Mouse (Mus musculus) liver, embryonic 14.5 days (tissue): ENCODE data around the gene Aoc1. TPM values are rescaled to one million over a fixed set of nuclear protein-coding genes. Genes with fewer than 3 reads are reported as not detected.

ENCODE experiments used
- ATAC-seq: fragments of 200-750 bp; cut with Nextera tagmentation; 2 replicates; pipeline ENCODE4 v1.8.0; 2017; ENCODE audit warnings: moderate number of reproducible peaks, mild to moderate bottlenecking, moderate library complexity; ENCODE audit not compliant: insufficient read depth
- DNase-seq, 3 experiments: peaks; one replicate each; pipeline ENCODE4 v3.0.0-alpha.2; 2012 to 2013; ENCODE audit warnings: low read depth in 3 of 3, low spot score in 3 of 3
- H3K27ac ChIP-seq: fragments of 300-500 bp; sonication (generic); 2 replicates; pipeline ENCODE4 v1.5.1; 2014; ENCODE audit warnings: moderate library complexity, mild to moderate bottlenecking, control low read depth, inconsistent platforms
- H3K27me3 ChIP-seq: fragments of 300-500 bp; sonication (generic); 2 replicates; pipeline ENCODE4 v1.6.1; 2014; ENCODE audit warnings: mild to moderate bottlenecking, low read length, moderate library complexity; ENCODE audit not compliant: control insufficient read depth, insufficient read depth
- H3K36me3 ChIP-seq: fragments of 300-500 bp; sonication (generic); replicated peaks from 2 replicates; pipeline ENCODE4 v1.6.1; 2014; ENCODE audit warnings: low read depth; ENCODE audit not compliant: control insufficient read depth, insufficient read depth
- H3K4me1 ChIP-seq, 2 experiments: fragments of 200-500 bp in 1 of 2; fragments of 300-500 bp in 1 of 2; sonication (generic) in 1 of 2; replicated peaks; 2 replicates each; pipeline ENCODE4 v1.6.1; 2012 to 2014; ENCODE audit warnings: antibody characterized with exemption in 1 of 2, inconsistent platforms in 1 of 2, low read length in 1 of 2; ENCODE audit not compliant: control insufficient read depth in 2 of 2, insufficient read depth in 2 of 2
- H3K4me2 ChIP-seq: fragments of 300-500 bp; sonication (generic); 2 replicates; pipeline ENCODE4 v1.6.1; 2014; ENCODE audit warnings: low read depth, mild to moderate bottlenecking, control low read depth, moderate library complexity
- H3K4me3 ChIP-seq, 2 experiments: fragments of 200-500 bp in 1 of 2; fragments of 300-500 bp in 1 of 2; sonication (generic) in 1 of 2; 2 replicates each; pipeline ENCODE4 v1.5.1; 2012 to 2014; ENCODE audit warnings: low read depth in 2 of 2, low read length in 2 of 2, mild to moderate bottlenecking in 2 of 2, control low read depth in 1 of 2, inconsistent platforms in 1 of 2, moderate library complexity in 1 of 2; ENCODE audit not compliant: insufficient read depth in 1 of 2
- H3K9ac ChIP-seq: fragments of 300-500 bp; sonication (generic); replicated peaks from 2 replicates; pipeline ENCODE4 v1.6.1; 2014; ENCODE audit warnings: mild to moderate bottlenecking, control low read depth, moderate library complexity
- H3K9me3 ChIP-seq: fragments of 300-500 bp; sonication (generic); 2 replicates; pipeline ENCODE4 v1.6.1; 2016; ENCODE audit warnings: low read length, mixed read lengths; ENCODE audit not compliant: control insufficient read depth
- CTCF ChIP-seq: IDR thresholded peaks from 2 replicates; pipeline ENCODE4 v1.5.1; 2016; ENCODE audit warnings: antibody characterized with exemption, low read depth, control low read depth
- EP300 ChIP-seq: IDR thresholded peaks from 2 replicates; pipeline ENCODE4 v1.6.1; 2016; ENCODE audit warnings: antibody characterized with exemption, low read depth
- WGBS: fragments of 180-500 bp; shearing (Covaris S2); extraction: QIAGEN DNeasy Blood & Tissue Kit; methylation state at CpG from one replicate; pipeline ENCODE4 v1.1.7; 2014; ENCODE audit not compliant: insufficient replicate concordance; 5-methylcytosine and 5-hydroxymethylcytosine counted together
- polyA plus RNA-seq, 2 experiments: library from polyadenylated mRNA; depleted of rRNA in 1 of 2; stranded (reverse) in 1 of 2; unstranded in 1 of 2; fragments of >200 nt; fragmentation: Nextera tagmentation in 1 of 2; extraction: Ambion mirVana in 1 of 2; gene quantifications; 2 replicates each; pipeline versions ENCODE4 v1.2.1 to v1.2.3; 2012 to 2014

The Aoc1 gene
- polyA plus RNA-seq, 2 experiments, result not detected

- DNase-seq, result no peak
- no peak for ATAC-seq
- TF ChIP-seq EP300, result no peak
- TF ChIP-seq CTCF, result no peak
Measured at GRCm38 (mm10) chr6:48953220-48953619, 80.5 kb downstream of the Aoc1 start.

GRCm38 (mm10) chr6:48954211-48954610 is 81.5 kb downstream of the Aoc1 start:
- no peaks in the 10 kb centered on the region for H3K9me3 ChIP-seq
- no peak overlapping the region for H3K4me2 ChIP-seq
- H3K4me1 ChIP-seq, result no peaks in the 10 kb centered on the region
- 69% methylated on average over 5 of the region's 5 CpGs for WGBS
- ATAC-seq, result no peak
- DNase-seq, result no peak
- H3K27ac ChIP-seq, result no peak overlapping the region
- no peak overlapping the region for H3K9ac ChIP-seq
- H3K36me3 ChIP-seq, result no peaks in the 10 kb centered on the region
- H3K27me3 ChIP-seq, result no peaks in the 10 kb centered on the region
- no peak overlapping the region for H3K4me3 ChIP-seq
- TF ChIP-seq EP300, result no peak
- no peak for TF ChIP-seq CTCF

More at GRCm38 (mm10) chr6:48953220-48953619, 80.5 kb downstream of the Aoc1 start:
- no peaks in the 10 kb centered on the region for H3K4me1 ChIP-seq
- WGBS, result 49% methylated on average over 5 of the region's 5 CpGs
- H3K9ac ChIP-seq, result no peak overlapping the region
- no peaks in the 10 kb centered on the region for H3K9me3 ChIP-seq
- no peaks in the 10 kb centered on the region for H3K36me3 ChIP-seq
- H3K4me3 ChIP-seq, result no peak overlapping the region
- no peaks in the 10 kb centered on the region for H3K27me3 ChIP-seq
- H3K4me2 ChIP-seq, result no peak overlapping the region
- no peak overlapping the region for H3K27ac ChIP-seq

- Histone ChIP-seq H3K9ac (no peak overlapping the region), H3K27me3 (no peaks in the 10 kb centered on the region), H3K4me1 (no peaks in the 10 kb centered on the region), H3K4me2 (no peak overlapping the region), H3K36me3 (no peaks in the 10 kb centered on the region), H3K4me3 (no peak overlapping the region), H3K9me3 (no peaks in the 10 kb centered on the region), H3K27ac (no peak overlapping the region)
- WGBS, result 14% methylated on average over 1 of the region's 1 CpGs
- peak in 1 of 3 experiments; percentile 3 for DNase-seq
- ATAC-seq, result no peak
- TF ChIP-seq CTCF (peak; percentile 45), EP300 (no peak)
Measured at GRCm38 (mm10) chr6:48954946-48955345, 82.2 kb downstream of the Aoc1 start.

- 32% methylated on average over 4 of the region's 4 CpGs for WGBS
- no peak overlapping the region for H3K27ac ChIP-seq
- no peaks in the 10 kb centered on the region for H3K4me1 ChIP-seq
- no peaks in the 10 kb centered on the region for H3K27me3 ChIP-seq
- DNase-seq, result no peak
- no peak overlapping the region for H3K4me2 ChIP-seq
- no peak for ATAC-seq
- TF ChIP-seq EP300, result no peak
- no peak for TF ChIP-seq CTCF
- H3K9ac ChIP-seq, result no peak overlapping the region
- H3K4me3 ChIP-seq, result no peak overlapping the region
- H3K9me3 ChIP-seq, result no peaks in the 10 kb centered on the region
- H3K36me3 ChIP-seq, result no peaks in the 10 kb centered on the region
Measured at GRCm38 (mm10) chr6:48956785-48957184, 84.1 kb downstream of the Aoc1 start.

GRCm38 (mm10) chr6:48958053-48958452 is 85.4 kb downstream of the Aoc1 start:
- TF ChIP-seq CTCF (no peak), EP300 (no peak)
- Histone ChIP-seq H3K36me3 (no peaks in the 10 kb centered on the region), H3K27me3 (no peaks in the 10 kb centered on the region), H3K27ac (no peak overlapping the region), H3K9ac (no peak overlapping the region), H3K9me3 (no peaks in the 10 kb centered on the region), H3K4me2 (no peak overlapping the region), H3K4me3 (no peak overlapping the region), H3K4me1 (no peaks in the 10 kb centered on the region)
- 35% methylated on average over 1 of the region's 1 CpGs for WGBS
- DNase-seq (no peak), ATAC-seq (no peak)

Other genes starting within 250 kb of the Aoc1 start
- 0.31 and 0.34 TPM in 2 replicates for gene AI854703, start 246.1 kb upstream of the Aoc1 start, polyA plus RNA-seq (2012; rRNA removed)
- 0.06 and 0.27 TPM in 2 replicates for gene AI854703, start 246.1 kb upstream of the Aoc1 start, polyA plus RNA-seq (2014; fragmentation: Nextera tagmentation; extraction: Ambion mirVana)
- 0.90 and 1.3 TPM in 2 replicates for gene Gimap8, start 225.7 kb upstream of the Aoc1 start, polyA plus RNA-seq (2012; rRNA removed)
- gene Gimap8, start 225.7 kb upstream of the Aoc1 start, polyA plus RNA-seq (2014; fragmentation: Nextera tagmentation; extraction: Ambion mirVana), result 0.17 and 0.18 TPM in 2 replicates
- 3.9 and 7.2 TPM in 2 replicates for gene Gimap9, start 196.8 kb upstream of the Aoc1 start, polyA plus RNA-seq (2012; rRNA removed)
- gene Gimap9, start 196.8 kb upstream of the Aoc1 start, polyA plus RNA-seq (2014; fragmentation: Nextera tagmentation; extraction: Ambion mirVana), result 8.0 and 10.6 TPM in 2 replicates
- gene Gimap4, start 188.3 kb upstream of the Aoc1 start, polyA plus RNA-seq (2012; rRNA removed), result 5.0 and 6.2 TPM in 2 replicates
- 8.3 and 8.8 TPM in 2 replicates for gene Gimap4, start 188.3 kb upstream of the Aoc1 start, polyA plus RNA-seq (2014; fragmentation: Nextera tagmentation; extraction: Ambion mirVana)
- 2.7 and 4.3 TPM in 2 replicates for gene Gimap6, start 164.7 kb upstream of the Aoc1 start, polyA plus RNA-seq (2012; rRNA removed)
- gene Gimap6, start 164.7 kb upstream of the Aoc1 start, polyA plus RNA-seq (2014; fragmentation: Nextera tagmentation; extraction: Ambion mirVana), result 6.6 and 6.8 TPM in 2 replicates
- 0.39 TPM in 1 of 2 replicates, not detected in the other for gene Gm28053, start 154.3 kb upstream of the Aoc1 start, polyA plus RNA-seq (2012; rRNA removed)
- gene Gm28053, start 154.3 kb upstream of the Aoc1 start, polyA plus RNA-seq (2014; fragmentation: Nextera tagmentation; extraction: Ambion mirVana), result 0.48 and 1.0 TPM in 2 replicates
- 0.06 TPM in 1 of 2 replicates, not detected in the other for gene Gimap7, start 154.3 kb upstream of the Aoc1 start, polyA plus RNA-seq (2012; rRNA removed)
- 0.10 TPM in 1 of 2 replicates, not detected in the other for gene Gimap7, start 154.3 kb upstream of the Aoc1 start, polyA plus RNA-seq (2014; fragmentation: Nextera tagmentation; extraction: Ambion mirVana)
- gene Gimap1, start 133.8 kb upstream of the Aoc1 start, polyA plus RNA-seq (2012; rRNA removed), result 1.1 and 1.8 TPM in 2 replicates
- gene Gimap1, start 133.8 kb upstream of the Aoc1 start, polyA plus RNA-seq (2014; fragmentation: Nextera tagmentation; extraction: Ambion mirVana), result 3.2 and 5.5 TPM in 2 replicates
- 1.8 and 1.9 TPM in 2 replicates for gene Gimap5, start 126.7 kb upstream of the Aoc1 start, polyA plus RNA-seq (2012; rRNA removed)
- gene Gimap5, start 126.7 kb upstream of the Aoc1 start, polyA plus RNA-seq (2014; fragmentation: Nextera tagmentation; extraction: Ambion mirVana), result 2.1 and 2.7 TPM in 2 replicates
- gene Gimap3, start 102.0 kb upstream of the Aoc1 start, polyA plus RNA-seq (2012; rRNA removed), result 0.05 and 0.06 TPM in 2 replicates
- not detected in 2 replicates for gene Gimap3, start 102.0 kb upstream of the Aoc1 start, polyA plus RNA-seq (2014; fragmentation: Nextera tagmentation; extraction: Ambion mirVana)
- 34.5 and 37.1 TPM in 2 replicates for gene Tmem176a, start 32.0 kb upstream of the Aoc1 start, polyA plus RNA-seq (2012; rRNA removed)
- gene Tmem176a, start 32.0 kb upstream of the Aoc1 start, polyA plus RNA-seq (2014; fragmentation: Nextera tagmentation; extraction: Ambion mirVana), result 112 and 126 TPM in 2 replicates
- 94.7 and 107 TPM in 2 replicates for gene Tmem176b, start 31.4 kb upstream of the Aoc1 start, polyA plus RNA-seq (2012; rRNA removed)
- 146 and 152 TPM in 2 replicates for gene Tmem176b, start 31.4 kb upstream of the Aoc1 start, polyA plus RNA-seq (2014; fragmentation: Nextera tagmentation; extraction: Ambion mirVana)
- gene 1600015I10Rik, start 57.0 kb downstream of the Aoc1 start, polyA plus RNA-seq (2012; rRNA removed), result not detected in 2 replicates
- gene 1600015I10Rik, start 57.0 kb downstream of the Aoc1 start, polyA plus RNA-seq (2014; fragmentation: Nextera tagmentation; extraction: Ambion mirVana), result not detected in 2 replicates
- gene Doxl2, start 102.1 kb downstream of the Aoc1 start, polyA plus RNA-seq (2012; rRNA removed), result not detected in 2 replicates
- gene Doxl2, start 102.1 kb downstream of the Aoc1 start, polyA plus RNA-seq (2014; fragmentation: Nextera tagmentation; extraction: Ambion mirVana), result not detected in 2 replicates
- gene Svs1, start 114.0 kb downstream of the Aoc1 start, polyA plus RNA-seq (2012; rRNA removed), result not detected in 2 replicates
- gene Svs1, start 114.0 kb downstream of the Aoc1 start, polyA plus RNA-seq (2014; fragmentation: Nextera tagmentation; extraction: Ambion mirVana), result not detected in 2 replicates
- 0.35 and 0.38 TPM in 2 replicates for gene Gpnmb, start 163.7 kb downstream of the Aoc1 start, polyA plus RNA-seq (2012; rRNA removed)
- 0.19 and 0.24 TPM in 2 replicates for gene Gpnmb, start 163.7 kb downstream of the Aoc1 start, polyA plus RNA-seq (2014; fragmentation: Nextera tagmentation; extraction: Ambion mirVana)
- 4.9 and 10.7 TPM in 2 replicates for gene Malsu1, start 200.9 kb downstream of the Aoc1 start, polyA plus RNA-seq (2012; rRNA removed)
- gene Malsu1, start 200.9 kb downstream of the Aoc1 start, polyA plus RNA-seq (2014; fragmentation: Nextera tagmentation; extraction: Ambion mirVana), result 41.3 and 44.1 TPM in 2 replicates